Mouse (Mus musculus): Measurements from ENCODE around the gene Bspry. TPM values are rescaled to one million over a fixed set of nuclear protein-coding genes. Genes with fewer than 3 reads are reported as not detected.

The Bspry gene
- polyA plus RNA-seq, 1 experiment from 2014 or later: 1.1 TPM

DNA sequence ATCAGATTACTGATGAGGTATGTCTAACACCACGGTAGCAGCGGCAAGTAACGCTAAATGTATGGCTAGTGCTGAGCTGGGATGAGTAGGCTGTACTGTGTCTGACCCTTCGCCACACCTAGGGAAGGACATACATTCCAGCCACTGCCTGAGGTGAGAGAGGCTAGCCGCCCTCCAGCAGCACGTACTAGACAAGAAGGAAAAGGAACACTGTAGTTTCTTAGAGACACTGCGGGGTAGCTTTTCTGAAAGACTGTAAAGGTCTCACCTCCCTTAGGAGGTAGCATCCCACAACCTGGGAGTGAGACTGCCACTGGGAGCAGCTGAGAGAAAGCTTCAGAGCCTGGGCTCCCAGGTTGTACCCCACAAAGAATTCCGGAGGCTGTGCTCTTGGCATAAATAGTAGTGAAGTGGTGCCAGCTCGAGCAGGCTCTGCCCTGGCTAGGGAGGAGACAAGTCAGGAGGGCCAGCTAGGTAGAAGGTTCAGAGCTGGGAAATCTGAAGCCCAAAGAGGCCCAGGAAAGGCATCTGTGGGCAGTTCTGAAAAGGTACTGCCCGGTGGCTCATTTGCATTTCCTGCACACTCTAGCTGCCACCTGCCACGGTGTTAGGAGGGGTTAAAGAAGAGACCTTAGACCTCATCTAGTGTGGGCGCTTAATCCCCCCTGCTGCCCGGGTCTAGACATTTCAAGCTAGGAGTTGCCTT, 38.7 kb downstream of the Bspry start:
- Histone ChIP-seq H3K4me1 (replicated peaks) (peaks cover 22% of the 10 kb centered on the region), H3K36me3 (0 out of 2 replicates have a peak, but pooled peaks cover under 1% of the 10 kb centered on the region), H3K9ac (peak overlapping the region; percentile 70), H3K27me3 (no peaks in the 10 kb centered on the region), H3K4me2 (peak overlapping the region; percentile 62), H3K9me3 (no peaks in the 10 kb centered on the region), H3K4me3 (peak overlapping the region; percentile 73), H3K27ac (replicated peaks) (no peak overlapping the region)
- no peak for ATAC-seq (ENCODE audit: low FRiP score, low read depth)
- 53% methylated on average over 13 of the region's 13 CpGs for WGBS

DNA sequence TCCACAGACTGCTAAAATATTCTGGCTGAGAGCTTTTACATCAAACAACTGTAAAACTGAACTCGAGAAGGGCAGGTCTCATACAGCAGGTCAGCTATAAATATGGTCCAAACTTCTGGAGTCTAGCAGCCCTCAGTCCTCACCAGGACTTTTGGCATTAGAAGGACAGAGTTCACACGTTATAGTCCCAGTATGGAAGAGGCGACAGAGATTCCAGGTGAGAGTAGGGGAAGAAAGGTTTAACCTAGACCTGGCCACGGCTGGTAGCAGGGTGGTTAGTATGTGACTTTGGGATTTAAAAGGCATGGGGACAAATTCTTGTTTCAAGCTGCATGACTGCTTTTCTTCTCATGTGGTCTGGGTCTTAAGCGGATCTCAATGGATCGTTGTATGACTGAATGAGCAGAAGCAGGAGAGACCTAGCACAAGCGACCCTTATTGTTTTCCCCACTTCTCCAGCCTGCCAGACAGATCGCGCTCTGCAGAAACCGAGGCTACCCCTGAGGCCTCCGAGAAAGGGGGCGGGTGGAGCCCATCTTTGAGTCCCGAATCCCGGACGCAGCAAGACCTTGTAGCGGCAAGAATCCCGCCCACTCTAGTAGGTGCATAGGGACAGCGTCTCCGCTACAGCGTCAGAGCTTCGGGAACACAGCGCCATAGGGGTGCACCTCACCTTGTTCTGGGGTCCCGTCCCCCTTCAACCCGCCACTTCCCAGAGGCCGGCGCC, 39.4 kb downstream of the Bspry start:
- peak; percentile 84 for ATAC-seq (ENCODE audit: low FRiP score, low read depth)
- Histone ChIP-seq H3K4me3 (peak overlapping the region; percentile 73), H3K9ac (peak overlapping the region; percentile 70), H3K4me2 (peak overlapping the region; percentile 62), H3K4me1 (replicated peaks) (peaks cover 29% of the 10 kb centered on the region), H3K36me3 (no peaks in the 10 kb centered on the region), H3K27ac (replicated peaks) (peak overlapping the region; percentile 82), H3K27me3 (no peaks in the 10 kb centered on the region), H3K9me3 (no peaks in the 10 kb centered on the region)
- 1% methylated on average over 26 of the region's 26 CpGs for WGBS

DNA sequence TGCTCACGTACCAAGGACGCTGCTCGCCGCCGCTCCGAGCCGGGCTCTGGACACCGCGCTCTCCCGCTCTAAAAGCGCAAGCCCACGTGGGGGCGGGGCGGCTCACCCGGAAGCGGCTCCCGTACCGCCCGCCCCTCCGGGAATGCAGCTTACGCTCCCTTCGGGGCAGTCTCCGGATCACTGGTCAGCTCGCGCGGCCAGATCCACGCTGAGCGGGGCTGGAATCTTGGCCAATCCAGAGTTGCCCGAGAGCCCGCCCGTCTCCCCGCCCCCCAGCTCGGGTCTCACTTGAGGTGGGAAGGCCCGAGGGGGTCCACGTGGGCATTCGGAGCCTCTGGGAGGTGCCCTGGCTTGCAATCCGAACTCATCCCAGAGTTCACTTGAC, 40.0 kb downstream of the Bspry start, which contains the start of gene Alad:
Gene Alad, minus strand, starts transcription at position 70 of the 385 bp plus-strand sequence.
- H3K27me3 ChIP-seq: no peaks in the 10 kb centered on the region
- H3K36me3 ChIP-seq: no peaks in the 10 kb centered on the region
- peak within 1 kb of the TSS; percentile 70 for H3K9ac ChIP-seq
- WGBS: 0% methylated on average over 34 of the region's 37 CpGs
- peak; percentile 88 for ATAC-seq (ENCODE audit: low FRiP score, low read depth)
- H3K9me3 ChIP-seq: no peaks in the 10 kb centered on the region
- peak within 1 kb of the TSS; percentile 82 for H3K27ac ChIP-seq (replicated peaks)
- H3K4me3 ChIP-seq: peak within 1 kb of the TSS; percentile 73
- peak within 1 kb of the TSS; percentile 62 for H3K4me2 ChIP-seq
- peaks cover 32% of the 10 kb centered on the region for H3K4me1 ChIP-seq (replicated peaks)

DNA sequence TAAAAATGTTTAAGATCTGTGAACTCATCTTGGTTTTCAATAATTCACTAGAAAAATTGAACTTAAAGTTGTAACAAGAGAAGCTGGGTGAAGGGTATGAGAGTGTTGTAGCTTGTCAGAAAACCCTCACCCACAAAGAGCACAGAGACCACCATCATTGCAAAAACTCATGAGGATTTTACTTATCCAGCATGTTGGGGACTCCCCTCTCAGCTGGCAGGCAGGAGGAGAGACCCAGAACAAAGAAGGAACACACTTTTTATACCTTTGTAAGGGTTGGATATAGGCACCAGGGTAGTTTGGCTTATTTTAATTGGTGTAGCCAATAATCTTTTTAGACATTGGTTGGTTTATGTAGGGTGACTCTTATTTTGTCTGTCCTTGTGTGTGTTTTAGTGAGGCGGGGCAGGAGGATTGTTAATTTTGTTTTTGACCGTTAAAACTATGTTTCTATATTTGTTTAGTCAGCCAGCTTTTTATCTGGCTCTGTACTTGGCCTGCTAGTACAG, 41.1 kb downstream of the Bspry start:
- ATAC-seq (ENCODE audit: low FRiP score, low read depth): no peak
- Histone ChIP-seq H3K36me3 (no peaks in the 10 kb centered on the region), H3K27me3 (no peaks in the 10 kb centered on the region), H3K9ac (no peak overlapping the region), H3K4me1 (replicated peaks) (peaks cover 32% of the 10 kb centered on the region), H3K4me2 (no peak overlapping the region), H3K4me3 (no peak overlapping the region), H3K27ac (replicated peaks) (no peak overlapping the region), H3K9me3 (no peaks in the 10 kb centered on the region)
- WGBS: 89% methylated on average over 2 of the region's 2 CpGs

DNA sequence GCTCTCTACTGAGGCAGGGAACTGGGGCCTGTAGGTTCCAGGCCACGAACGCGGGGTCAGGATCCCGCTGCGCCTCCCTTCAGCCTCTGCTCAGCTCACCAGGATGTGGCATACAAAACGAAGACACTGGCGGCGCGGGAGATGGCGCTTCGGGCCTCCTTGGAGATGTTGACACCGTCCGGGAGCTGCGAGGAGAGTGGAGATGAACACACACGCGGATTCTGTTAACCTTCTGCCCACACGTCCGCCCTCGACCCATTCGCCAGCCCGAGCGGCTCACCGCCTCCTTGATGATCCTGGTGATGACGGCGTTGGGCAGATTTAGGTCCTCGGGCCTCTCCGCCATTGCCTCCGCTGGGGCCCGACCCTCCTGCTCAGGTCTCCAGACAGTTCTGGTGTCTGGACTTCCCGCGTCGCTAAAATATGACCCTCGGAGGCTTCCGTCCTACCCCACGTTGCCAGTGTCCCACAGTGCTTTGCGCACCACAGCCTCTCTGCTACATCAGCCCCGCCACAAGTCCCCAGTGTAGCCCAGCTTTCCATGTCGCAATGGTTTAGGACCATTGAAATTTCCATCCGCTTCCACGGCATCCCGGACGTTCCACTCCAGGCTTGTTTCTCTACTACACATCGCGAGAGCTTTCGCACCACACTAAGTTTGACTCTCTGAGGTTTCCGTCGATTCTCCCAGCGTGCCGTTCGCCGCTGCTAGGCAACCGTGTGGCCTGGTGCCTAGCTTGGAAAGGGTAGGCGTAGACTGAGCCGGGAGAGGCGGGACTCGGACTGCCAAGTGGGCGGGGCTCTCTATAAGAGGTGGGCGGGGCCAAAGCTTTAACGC, 45.0 kb downstream of the Bspry start, which contains the start of the genes Pole3 and 4933430I17Rik:
Gene Pole3, minus strand, starts transcription at position 418 of the 838 bp plus-strand sequence.
Gene 4933430I17Rik, plus strand, starts transcription at position 719 of the 838 bp plus-strand sequence.
- H3K9me3 ChIP-seq: no peaks in the 10 kb centered on the region
- peaks cover 19% of the 10 kb centered on the region for H3K4me1 ChIP-seq (replicated peaks)
- no peaks in the 10 kb centered on the region for H3K36me3 ChIP-seq
- peak; percentile 98 for ATAC-seq (ENCODE audit: low FRiP score, low read depth)
- peak within 1 kb of the TSS; percentile 100 for H3K27ac ChIP-seq (replicated peaks)
- H3K9ac ChIP-seq: peak within 1 kb of the TSS; percentile 90
- no peaks in the 10 kb centered on the region for H3K27me3 ChIP-seq
- H3K4me3 ChIP-seq: peak within 1 kb of the TSS; percentile 65
- peak within 1 kb of the TSS; percentile 82 for H3K4me2 ChIP-seq
- WGBS: under 1% methylated on average over 59 of the region's 59 CpGs

DNA sequence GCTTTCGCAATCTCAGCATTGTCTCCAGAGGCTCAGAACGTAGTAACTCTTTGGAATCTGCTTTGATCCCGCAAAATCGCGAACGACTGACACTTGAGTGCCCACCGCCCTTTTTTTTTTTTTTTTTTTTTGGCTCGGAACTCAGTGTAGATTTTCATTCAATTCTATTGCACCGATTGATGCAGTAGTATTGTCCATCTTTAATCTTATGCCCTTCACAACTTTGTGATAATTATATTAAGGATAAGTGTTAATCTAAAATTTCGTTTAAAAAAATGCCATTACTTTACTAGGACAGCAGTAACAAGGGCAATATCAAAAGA, 45.6 kb downstream of the Bspry start:
- no peaks in the 10 kb centered on the region for H3K27me3 ChIP-seq
- WGBS: under 1% methylated on average over 10 of the region's 10 CpGs
- peak overlapping the region; percentile 82 for H3K4me2 ChIP-seq
- H3K27ac ChIP-seq (replicated peaks): peak overlapping the region; percentile 100; the same call in 1 of the 2 replicates
- H3K4me1 ChIP-seq (replicated peaks): peaks cover 15% of the 10 kb centered on the region
- H3K36me3 ChIP-seq: no peaks in the 10 kb centered on the region
- H3K9ac ChIP-seq: peak overlapping the region; percentile 90
- no peaks in the 10 kb centered on the region for H3K9me3 ChIP-seq
- peak overlapping the region; percentile 65 for H3K4me3 ChIP-seq
- ATAC-seq (ENCODE audit: low FRiP score, low read depth): no peak; the same call in 1 of the 2 replicates

DNA sequence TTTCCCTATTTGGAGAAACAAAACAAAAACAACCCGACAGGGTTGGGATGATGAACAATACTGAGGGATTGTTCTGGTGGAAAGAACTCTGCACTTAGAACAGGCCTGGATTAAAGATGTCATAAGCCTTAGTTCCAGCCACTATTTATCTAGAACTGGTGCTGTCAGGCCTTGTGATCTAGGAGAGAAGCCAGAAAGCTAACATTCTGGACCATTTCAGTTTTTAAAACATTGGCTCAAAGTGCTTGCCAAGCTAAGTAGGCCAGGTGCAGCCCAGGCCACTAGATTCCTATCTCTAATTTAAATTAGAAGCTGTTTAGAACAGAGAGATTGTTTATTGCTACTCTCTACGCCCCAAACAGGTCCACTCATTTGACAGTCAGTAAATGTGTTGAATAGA, 46.4 kb downstream of the Bspry start:
- H3K27me3 ChIP-seq: no peaks in the 10 kb centered on the region
- H3K27ac ChIP-seq (replicated peaks): no peak overlapping the region
- H3K9ac ChIP-seq: no peak overlapping the region
- no peak overlapping the region for H3K4me3 ChIP-seq
- ATAC-seq (ENCODE audit: low FRiP score, low read depth): no peak
- no peaks in the 10 kb centered on the region for H3K9me3 ChIP-seq
- H3K36me3 ChIP-seq: no peaks in the 10 kb centered on the region
- H3K4me1 ChIP-seq (replicated peaks): peaks cover 10% of the 10 kb centered on the region
- 57% methylated on average over 2 of the region's 2 CpGs for WGBS
- H3K4me2 ChIP-seq: no peak overlapping the region

DNA sequence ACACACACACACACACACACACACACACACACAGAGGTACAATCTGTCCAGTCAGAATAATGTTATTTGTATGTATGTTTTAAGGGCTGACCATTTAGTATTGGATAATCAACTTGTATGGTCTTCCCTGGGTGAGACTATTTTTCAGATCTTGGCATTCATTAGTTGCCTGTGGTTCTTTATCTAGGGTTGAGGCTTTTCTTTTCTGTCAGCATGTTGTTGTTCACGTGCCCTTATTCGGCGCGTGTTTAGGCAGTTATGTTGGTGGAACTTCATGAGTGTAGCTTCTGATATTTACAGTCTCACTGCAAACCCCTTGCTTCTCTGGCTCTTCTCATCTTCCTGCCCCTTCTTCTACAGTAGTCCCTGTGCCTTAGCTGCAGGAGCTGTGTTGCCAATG, 47.8 kb downstream of the Bspry start:
- 94% methylated on average over 4 of the region's 4 CpGs for WGBS
- no peak overlapping the region for H3K27ac ChIP-seq (replicated peaks)
- ATAC-seq (ENCODE audit: low FRiP score, low read depth): no peak
- no peaks in the 10 kb centered on the region for H3K9me3 ChIP-seq
- no peaks in the 10 kb centered on the region for H3K36me3 ChIP-seq
- H3K27me3 ChIP-seq: no peaks in the 10 kb centered on the region
- no peak overlapping the region for H3K4me2 ChIP-seq
- H3K9ac ChIP-seq: no peak overlapping the region
- no peak overlapping the region for H3K4me3 ChIP-seq
- H3K4me1 ChIP-seq (replicated peaks): peaks cover 10% of the 10 kb centered on the region

DNA sequence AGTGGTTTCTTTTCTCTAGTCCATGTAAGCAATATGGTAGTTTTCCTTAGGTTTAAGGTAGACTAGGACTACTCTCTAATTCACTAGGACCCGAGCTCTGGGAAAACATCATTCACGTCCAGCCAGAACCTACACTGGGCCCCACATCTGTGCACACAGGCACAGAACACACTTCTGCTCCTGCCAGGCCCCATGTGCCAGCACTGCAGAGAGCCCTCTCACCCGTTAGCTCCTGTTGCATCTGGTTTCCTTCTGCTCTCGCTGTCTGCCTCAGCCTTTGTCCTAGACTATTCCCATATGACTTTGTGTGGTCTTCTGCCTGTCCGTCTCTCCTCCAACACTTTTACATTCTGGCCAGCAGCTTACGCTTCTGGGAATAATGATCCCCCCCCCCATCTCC, 53.9 kb downstream of the Bspry start:
- ATAC-seq (ENCODE audit: low FRiP score, low read depth): no peak
- H3K27me3 ChIP-seq: no peaks in the 10 kb centered on the region
- no peaks in the 10 kb centered on the region for H3K4me1 ChIP-seq (replicated peaks)
- H3K4me2 ChIP-seq: no peak overlapping the region
- no peak overlapping the region for H3K27ac ChIP-seq (replicated peaks)
- no peaks in the 10 kb centered on the region for H3K36me3 ChIP-seq
- 73% methylated on average over 6 of the region's 6 CpGs for WGBS
- no peak overlapping the region for H3K4me3 ChIP-seq
- H3K9me3 ChIP-seq: no peaks in the 10 kb centered on the region
- H3K9ac ChIP-seq: no peak overlapping the region

DNA sequence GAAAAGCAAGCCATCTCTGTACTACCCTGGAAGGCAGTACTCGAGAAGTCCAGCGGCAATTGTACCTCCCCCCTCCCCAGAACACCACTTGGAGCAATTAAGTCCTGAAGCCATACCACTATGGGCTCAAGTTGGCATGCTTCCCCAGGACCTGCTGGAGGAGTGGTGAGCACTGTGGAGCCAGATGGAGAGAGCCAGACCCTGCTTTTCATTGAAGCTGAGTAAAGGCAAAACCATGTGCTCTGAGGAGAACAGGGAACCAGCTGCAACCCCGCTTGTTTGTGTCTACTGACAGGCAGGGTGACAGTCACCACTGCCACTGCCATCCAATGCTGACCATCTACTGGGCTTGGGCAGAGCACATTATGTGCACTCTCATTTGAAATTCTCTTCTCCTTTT, 61.9 kb downstream of the Bspry start:
- H3K9ac ChIP-seq: no peak overlapping the region
- no peaks in the 10 kb centered on the region for H3K9me3 ChIP-seq
- 83% methylated on average over 3 of the region's 3 CpGs for WGBS
- no peak overlapping the region for H3K27ac ChIP-seq (replicated peaks)
- no peak for ATAC-seq (ENCODE audit: low FRiP score, low read depth)
- H3K36me3 ChIP-seq: no peaks in the 10 kb centered on the region
- no peak overlapping the region for H3K4me3 ChIP-seq
- H3K27me3 ChIP-seq: no peaks in the 10 kb centered on the region
- no peaks in the 10 kb centered on the region for H3K4me1 ChIP-seq (replicated peaks)
- H3K4me2 ChIP-seq: no peak overlapping the region

DNA sequence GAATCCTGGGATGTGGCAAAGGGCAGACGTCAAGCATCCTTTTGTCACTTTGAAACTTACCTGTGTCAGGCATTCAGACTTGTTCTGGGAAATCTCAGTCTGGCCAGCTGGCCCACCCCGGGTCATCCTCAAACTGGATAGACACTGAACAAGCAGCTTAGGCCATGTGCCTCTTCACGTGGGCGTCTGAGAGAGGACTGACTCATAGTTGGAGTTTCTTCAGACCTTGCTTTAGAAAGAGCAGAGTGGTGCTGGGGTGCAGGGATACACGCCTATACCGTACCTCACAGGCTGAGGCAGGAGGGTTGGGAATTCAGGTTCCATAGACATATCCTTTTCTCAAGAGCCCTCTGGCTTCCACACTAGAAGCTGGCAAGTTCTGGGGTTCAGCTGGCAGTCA, 63.9 kb downstream of the Bspry start:
- no peak for ATAC-seq (ENCODE audit: low FRiP score, low read depth)
- Histone ChIP-seq H3K4me2 (no peak overlapping the region), H3K36me3 (no peaks in the 10 kb centered on the region), H3K27me3 (no peaks in the 10 kb centered on the region), H3K9me3 (no peaks in the 10 kb centered on the region), H3K4me1 (replicated peaks) (no peaks in the 10 kb centered on the region), H3K27ac (replicated peaks) (no peak overlapping the region), H3K9ac (no peak overlapping the region), H3K4me3 (no peak overlapping the region)
- 87% methylated on average over 6 of the region's 6 CpGs for WGBS

All from hindbrain, embryonic 15.5 days (tissue).